Mouse (Mus musculus): ENCODE results near the gene Dab1. TPM values are rescaled to one million over a fixed set of nuclear protein-coding genes. Genes with fewer than 3 reads are reported as not detected.

Dab1 gene
- polyA plus RNA-seq, 1 experiment = not detected

DNA sequence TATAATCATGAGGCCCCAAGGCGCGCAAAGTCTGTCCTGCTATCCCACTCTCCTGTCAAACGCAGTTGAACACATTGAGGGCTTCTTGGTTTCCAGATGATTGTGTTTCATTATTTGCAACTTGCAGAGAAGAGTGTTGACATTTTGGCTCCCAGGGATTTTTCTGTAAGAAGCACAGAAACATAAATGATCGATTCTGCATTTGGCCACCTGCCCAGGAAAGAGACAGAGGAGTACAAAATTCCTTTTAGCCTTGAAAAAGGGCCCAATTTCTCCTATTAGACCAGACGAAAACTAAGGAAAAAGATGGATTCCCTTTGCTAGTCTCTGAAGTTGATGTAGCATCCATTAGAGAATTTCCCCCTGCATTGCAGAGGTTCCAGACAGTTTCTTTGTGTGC, 988.5 kb downstream of the Dab1 start:
- no peak overlapping the region for H3K4me3 ChIP-seq (ENCODE audit: insufficient read depth, poor library complexity, severe bottlenecking)
- no peaks in the 10 kb centered on the region for H3K79me3 ChIP-seq (ENCODE audit: low read depth)
- no peaks in the 10 kb centered on the region for H3K79me2 ChIP-seq (ENCODE audit: control insufficient read depth, insufficient read depth)
- H3K27me3 ChIP-seq (ENCODE audit: control insufficient read depth, insufficient read depth, insufficient read length) = no peaks in the 10 kb centered on the region
- H3ac ChIP-seq (ENCODE audit: control insufficient read depth, insufficient read length, low read depth) = no peak overlapping the region
- no peak for TF ChIP-seq MAX (IDR thresholded peaks at IDR 0.05)
- no peak for TF ChIP-seq FOSL1 (IDR thresholded peaks at IDR 0.05; ENCODE audit: insufficient read depth, low read length, poor library complexity, severe bottlenecking)
- TF ChIP-seq MYOG (IDR thresholded peaks at IDR 0.05; ENCODE audit: control insufficient read depth, extremely low read depth, insufficient read length) = no peak
- no peak for TF ChIP-seq CTCF (IDR thresholded peaks at IDR 0.05; ENCODE audit: control insufficient read depth, insufficient read depth, insufficient read length)
- no peak for TF ChIP-seq MYOD1 (IDR thresholded peaks at IDR 0.05; ENCODE audit: control insufficient read depth, insufficient read length, low read depth)
- no peak for TF ChIP-seq USF1 (IDR thresholded peaks at IDR 0.05; ENCODE audit: low read depth)
- no peaks in the 10 kb centered on the region for H3K36me3 ChIP-seq (ENCODE audit: control insufficient read depth, insufficient read depth)

DNA sequence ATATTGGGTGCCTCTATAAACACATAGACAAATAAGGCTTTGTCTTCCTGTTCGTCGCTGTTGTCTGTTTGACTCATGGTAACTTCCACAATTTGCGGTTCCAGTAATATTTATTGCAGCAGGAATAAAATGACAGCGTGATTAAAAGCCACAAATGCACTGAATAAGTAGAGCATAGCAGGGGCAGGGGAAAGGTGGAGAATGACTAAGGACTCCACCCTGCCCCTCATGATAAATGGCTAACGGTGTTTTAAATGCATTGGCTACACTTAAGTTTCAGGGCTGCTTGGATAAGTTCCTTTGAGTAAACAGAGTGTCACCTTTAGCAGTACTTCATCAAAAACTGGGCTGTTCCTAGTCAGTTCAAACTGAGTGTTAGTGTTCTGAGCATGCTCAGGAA, 1000.3 kb downstream of the Dab1 start:
- Histone ChIP-seq H3K4me3 (ENCODE audit: insufficient read depth, poor library complexity, severe bottlenecking) (no peak overlapping the region), H3K79me2 (ENCODE audit: control insufficient read depth, insufficient read depth) (no peaks in the 10 kb centered on the region), H3ac (ENCODE audit: control insufficient read depth, insufficient read length, low read depth) (no peak overlapping the region), H3K79me3 (ENCODE audit: low read depth) (no peaks in the 10 kb centered on the region), H3K36me3 (ENCODE audit: control insufficient read depth, insufficient read depth) (no peaks in the 10 kb centered on the region), H3K27me3 (ENCODE audit: control insufficient read depth, insufficient read depth, insufficient read length) (no peaks in the 10 kb centered on the region)
- no peak for TF ChIP-seq MYOG (IDR thresholded peaks at IDR 0.05; ENCODE audit: control insufficient read depth, extremely low read depth, insufficient read length)

DNA sequence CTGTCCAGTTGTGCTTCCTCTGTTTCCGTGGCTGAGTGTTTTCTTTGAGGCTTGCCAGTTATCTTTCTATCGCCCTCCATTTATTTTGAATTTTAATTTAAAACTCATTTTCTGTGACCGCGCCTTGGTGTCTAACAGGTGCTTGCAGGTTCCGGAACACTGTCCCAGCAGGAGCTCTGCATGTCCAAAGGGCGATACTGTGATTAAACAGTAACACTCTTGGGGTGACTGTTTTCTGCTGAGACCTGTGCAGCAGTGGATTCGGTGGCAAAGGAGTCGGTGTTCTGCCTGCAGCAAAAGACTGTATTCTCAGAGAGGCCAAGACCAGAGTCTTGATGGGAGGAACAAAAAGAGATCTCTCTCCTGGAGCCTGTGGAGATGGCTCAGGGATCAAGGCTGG, 1006.2 kb downstream of the Dab1 start:
- Histone ChIP-seq H3ac (ENCODE audit: control insufficient read depth, insufficient read length, low read depth) (no peak overlapping the region), H3K36me3 (ENCODE audit: control insufficient read depth, insufficient read depth) (no peaks in the 10 kb centered on the region), H3K4me3 (ENCODE audit: insufficient read depth, poor library complexity, severe bottlenecking) (no peak overlapping the region), H3K27me3 (ENCODE audit: control insufficient read depth, insufficient read depth, insufficient read length) (no peaks in the 10 kb centered on the region), H3K79me2 (ENCODE audit: control insufficient read depth, insufficient read depth) (no peaks in the 10 kb centered on the region), H3K79me3 (ENCODE audit: low read depth) (no peaks in the 10 kb centered on the region)
- TF ChIP-seq FOSL1 (IDR thresholded peaks at IDR 0.05; ENCODE audit: insufficient read depth, low read length, poor library complexity, severe bottlenecking) (no peak), MAX (IDR thresholded peaks at IDR 0.05) (no peak), CEBPB (IDR thresholded peaks at IDR 0.05; ENCODE audit: low read depth) (no peak), USF1 (IDR thresholded peaks at IDR 0.05; ENCODE audit: low read depth) (no peak), CTCF (IDR thresholded peaks at IDR 0.05; ENCODE audit: control insufficient read depth, insufficient read depth, insufficient read length) (no peak)

DNA sequence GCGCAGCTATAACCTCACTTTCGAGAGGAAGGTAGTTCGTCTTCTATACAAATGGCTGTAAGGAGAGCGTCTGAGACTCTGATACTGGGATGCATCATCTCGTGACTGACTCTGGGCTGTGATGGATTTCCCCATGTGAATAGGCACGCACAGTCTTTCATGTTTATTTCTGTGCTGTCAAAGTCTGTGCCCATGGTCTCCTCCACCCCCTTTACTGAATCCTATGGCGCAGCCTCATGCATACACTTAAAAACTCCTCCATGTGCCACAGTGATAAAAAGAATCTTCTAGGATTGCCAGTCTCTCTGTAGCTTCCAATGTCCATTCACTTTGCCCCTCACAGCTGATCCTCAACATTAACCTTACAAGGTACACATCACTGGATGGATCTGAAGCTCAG, 1009.5 kb downstream of the Dab1 start:
- Histone ChIP-seq H3ac (ENCODE audit: control insufficient read depth, insufficient read length, low read depth) (no peak overlapping the region), H3K79me2 (ENCODE audit: control insufficient read depth, insufficient read depth) (no peaks in the 10 kb centered on the region), H3K4me3 (ENCODE audit: insufficient read depth, poor library complexity, severe bottlenecking) (no peak overlapping the region), H3K79me3 (ENCODE audit: low read depth) (no peaks in the 10 kb centered on the region), H3K27me3 (ENCODE audit: control insufficient read depth, insufficient read depth, insufficient read length) (no peaks in the 10 kb centered on the region), H3K36me3 (ENCODE audit: control insufficient read depth, insufficient read depth) (no peaks in the 10 kb centered on the region)
- no peak for TF ChIP-seq CTCF (IDR thresholded peaks at IDR 0.05; ENCODE audit: control insufficient read depth, insufficient read depth, insufficient read length)
- TF ChIP-seq MYOG (IDR thresholded peaks at IDR 0.05; ENCODE audit: control insufficient read depth, extremely low read depth, insufficient read length) = no peak
- no peak for TF ChIP-seq MYOD1 (IDR thresholded peaks at IDR 0.05; ENCODE audit: control insufficient read depth, insufficient read length, low read depth)
- TF ChIP-seq CEBPB (IDR thresholded peaks at IDR 0.05; ENCODE audit: low read depth) = no peak
- no peak for TF ChIP-seq USF1 (IDR thresholded peaks at IDR 0.05; ENCODE audit: low read depth)

DNA sequence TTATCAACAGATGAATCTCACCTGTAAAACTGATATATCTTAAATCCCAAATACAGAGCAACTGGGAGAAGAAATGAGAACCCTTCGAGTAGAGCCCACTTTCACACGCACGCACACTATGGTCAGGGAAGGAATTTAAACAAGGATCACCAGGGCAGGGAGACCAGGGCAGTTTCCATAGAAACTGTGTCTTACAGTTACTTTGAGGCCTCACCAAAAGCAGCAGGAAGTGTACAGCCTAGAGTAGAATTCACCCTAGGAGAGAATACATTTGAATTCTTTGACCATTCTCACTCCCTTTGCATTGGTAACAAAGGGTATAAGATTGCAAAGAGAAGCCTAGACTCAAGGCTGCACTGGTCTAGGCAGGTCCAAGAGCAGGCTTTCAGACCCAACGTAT, 1017.9 kb downstream of the Dab1 start:
- Histone ChIP-seq H3K36me3 (ENCODE audit: control insufficient read depth, insufficient read depth) (no peaks in the 10 kb centered on the region), H3K4me3 (ENCODE audit: insufficient read depth, poor library complexity, severe bottlenecking) (no peak overlapping the region), H3ac (ENCODE audit: control insufficient read depth, insufficient read length, low read depth) (no peak overlapping the region), H3K79me3 (ENCODE audit: low read depth) (no peaks in the 10 kb centered on the region), H3K79me2 (ENCODE audit: control insufficient read depth, insufficient read depth) (no peaks in the 10 kb centered on the region), H3K27me3 (ENCODE audit: control insufficient read depth, insufficient read depth, insufficient read length) (no peaks in the 10 kb centered on the region)
- TF ChIP-seq MAX (IDR thresholded peaks at IDR 0.05) (no peak), CEBPB (IDR thresholded peaks at IDR 0.05; ENCODE audit: low read depth) (no peak), MYOD1 (IDR thresholded peaks at IDR 0.05; ENCODE audit: control insufficient read depth, insufficient read length, low read depth) (no peak), MYOG (IDR thresholded peaks at IDR 0.05; ENCODE audit: control insufficient read depth, extremely low read depth, insufficient read length) (no peak), CTCF (IDR thresholded peaks at IDR 0.05; ENCODE audit: control insufficient read depth, insufficient read depth, insufficient read length) (no peak), FOSL1 (IDR thresholded peaks at IDR 0.05; ENCODE audit: insufficient read depth, low read length, poor library complexity, severe bottlenecking) (no peak), USF1 (IDR thresholded peaks at IDR 0.05; ENCODE audit: low read depth) (no peak)

DNA sequence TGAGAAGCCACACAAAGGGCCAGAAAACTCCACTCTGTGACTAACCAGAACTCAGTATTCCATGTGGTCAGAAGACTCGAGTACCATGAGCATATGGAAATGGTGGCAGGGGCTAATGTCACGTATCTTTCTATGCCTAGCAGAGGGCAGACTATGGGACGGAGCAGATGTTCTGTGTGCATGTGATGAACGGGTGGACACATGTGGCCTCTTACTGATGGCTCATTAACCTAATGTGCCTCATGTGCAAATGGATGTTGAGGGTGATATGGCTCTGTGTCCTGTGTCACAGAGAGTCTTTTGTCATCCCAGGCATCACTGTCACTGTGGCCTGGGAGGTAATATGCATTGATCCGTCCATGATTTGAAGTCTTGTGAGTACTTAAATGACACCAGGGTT, 1021.5 kb downstream of the Dab1 start:
- TF ChIP-seq MAX (IDR thresholded peaks at IDR 0.05) (no peak), USF1 (IDR thresholded peaks at IDR 0.05; ENCODE audit: low read depth) (no peak)
- H3K4me3 ChIP-seq (ENCODE audit: insufficient read depth, poor library complexity, severe bottlenecking) = no peak overlapping the region
- H3ac ChIP-seq (ENCODE audit: control insufficient read depth, insufficient read length, low read depth) = no peak overlapping the region
- no peaks in the 10 kb centered on the region for H3K79me2 ChIP-seq (ENCODE audit: control insufficient read depth, insufficient read depth)
- no peaks in the 10 kb centered on the region for H3K79me3 ChIP-seq (ENCODE audit: low read depth)
- H3K36me3 ChIP-seq (ENCODE audit: control insufficient read depth, insufficient read depth) = no peaks in the 10 kb centered on the region
- H3K27me3 ChIP-seq (ENCODE audit: control insufficient read depth, insufficient read depth, insufficient read length) = no peaks in the 10 kb centered on the region
